Mouse (Mus musculus) layer of hippocampus, postnatal 14 days (tissue): ENCODE measurements around the gene Glra4. TPM values are rescaled to one million over a fixed set of nuclear protein-coding genes. Genes with fewer than 3 reads are reported as not detected.

ENCODE experiments used
- DNase-seq, 2 experiments: peaks; one replicate each; pipeline ENCODE4 v3.0.0; 2021 to 2022; ENCODE audit warnings: low spot score in 2 of 2, mixed read lengths in 1 of 2
- long read RNA-seq, 2 experiments: library from polyadenylated mRNA; stranded (forward); transcript quantifications; one replicate each; pipeline ENCODE4 v2.0.0; 2021
- total RNA-seq, 2 experiments: library from RNA; stranded (reverse); gene quantifications; 2 replicates each; pipeline ENCODE4 v1.2.3; 2021

The Glra4 gene
- not detected for total RNA-seq
- long read RNA-seq, experiment 1, result 0 reads
- long read RNA-seq, experiment 2, result 0 reads

DNA sequence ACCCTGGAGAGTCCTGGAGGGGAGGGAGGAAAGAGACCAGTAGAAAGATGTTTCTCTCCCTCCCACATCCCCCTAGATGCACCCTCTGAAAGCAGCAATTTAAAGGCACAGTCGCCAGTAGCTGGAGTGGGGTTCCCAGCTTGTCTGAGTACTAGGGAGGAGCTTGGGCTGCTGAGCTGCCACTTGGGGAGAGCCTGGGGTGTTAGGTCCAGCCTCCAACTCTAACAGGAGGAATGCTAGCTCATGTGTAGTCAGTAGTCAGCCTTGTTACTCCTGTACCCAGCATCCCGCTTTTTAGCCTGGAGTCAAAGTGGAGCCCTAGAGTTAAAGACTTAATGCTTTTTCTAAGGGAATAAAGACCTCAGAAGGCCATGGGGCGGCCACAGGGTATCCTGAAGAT, at the start of gene Glra4:
Gene Glra4, minus strand, starts transcription at position 101 of the 400 bp plus-strand sequence.
- DNase-seq, result no peak

DNA sequence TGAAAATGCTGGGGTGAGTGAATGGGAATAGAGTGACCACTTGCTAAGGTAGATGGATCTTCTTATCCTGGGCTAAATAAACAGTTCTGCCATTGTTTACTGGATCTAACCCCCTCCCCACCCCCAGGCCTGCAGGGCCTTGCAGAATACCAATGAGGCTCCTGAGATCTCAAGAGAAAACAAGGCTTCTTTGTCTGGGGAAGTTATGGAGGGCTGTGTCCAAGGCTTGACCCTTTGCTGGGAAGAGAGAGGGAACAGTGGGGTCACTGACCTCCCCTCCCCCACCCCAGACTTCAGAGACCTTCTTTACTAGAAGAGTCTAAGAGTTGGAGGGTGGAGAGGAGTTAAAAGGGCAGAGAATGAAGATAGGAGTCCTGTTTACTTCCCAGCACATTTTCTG, 48.7 kb upstream of the Glra4 start:
- no peak for DNase-seq

DNA sequence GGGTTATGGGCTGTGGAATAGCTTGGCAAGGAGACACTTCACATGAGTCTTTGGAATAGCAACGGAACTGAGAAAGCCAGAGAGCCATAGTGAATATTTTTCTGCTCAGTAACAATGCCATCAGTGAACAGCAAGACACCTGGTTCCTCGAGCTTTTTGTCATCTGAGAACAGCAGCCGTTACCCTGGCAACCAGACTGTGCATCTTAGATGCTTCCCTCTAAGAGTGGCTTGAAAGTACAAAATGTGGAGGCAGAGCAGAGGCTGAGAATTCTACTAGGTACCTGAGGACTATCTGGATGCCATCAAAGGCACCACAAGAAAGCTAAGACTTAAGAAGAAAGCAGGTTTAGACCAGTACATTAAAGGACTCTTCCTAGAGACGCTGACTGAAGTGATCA, 45.1 kb upstream of the Glra4 start:
- DNase-seq, result no peak

DNA sequence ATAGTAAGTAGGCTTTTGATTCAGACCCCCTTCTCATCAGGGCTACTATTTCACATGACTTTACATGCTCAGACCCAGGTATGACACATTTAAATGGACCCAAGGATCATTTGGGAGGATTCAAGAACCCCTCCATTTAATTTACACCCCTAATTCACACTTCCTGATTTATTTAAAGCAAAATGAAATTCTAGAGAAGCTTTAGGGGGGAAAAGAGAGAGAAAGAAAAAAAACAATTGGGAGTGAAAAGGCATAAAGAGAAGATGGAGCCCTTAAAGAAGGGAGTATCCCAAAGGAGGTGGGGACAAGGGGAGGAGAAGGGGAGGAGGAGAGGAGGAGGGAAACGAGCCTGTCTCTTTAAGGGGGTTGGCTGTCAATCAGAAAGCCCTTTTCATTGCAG, 42.4 kb upstream of the Glra4 start, which contains the start of gene Plp1:
Gene Plp1, plus strand, starts transcription at position 301 of the 400 bp plus-strand sequence.
- DNase-seq, result no peak

DNA sequence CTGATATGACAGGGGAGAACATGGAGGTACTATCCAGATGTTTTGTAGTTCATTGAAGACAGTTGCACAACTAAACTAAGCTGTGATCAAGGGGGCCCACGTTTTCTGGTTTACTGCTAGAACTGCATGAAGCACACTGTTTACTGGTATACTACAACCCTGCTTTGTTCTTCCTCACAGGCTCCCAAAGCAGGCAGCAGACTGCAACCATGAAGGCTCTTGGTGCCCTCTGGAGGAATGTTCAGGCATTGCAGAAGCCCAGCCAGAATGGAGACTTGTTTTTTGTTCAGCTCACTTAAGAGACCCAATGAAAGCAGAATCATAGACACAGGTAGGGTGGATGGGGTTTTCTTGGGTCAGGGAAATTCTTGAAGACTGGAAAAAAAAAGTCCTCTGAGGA, 40.3 kb upstream of the Glra4 start:
- DNase-seq, result peak; percentile 74 to 78

DNA sequence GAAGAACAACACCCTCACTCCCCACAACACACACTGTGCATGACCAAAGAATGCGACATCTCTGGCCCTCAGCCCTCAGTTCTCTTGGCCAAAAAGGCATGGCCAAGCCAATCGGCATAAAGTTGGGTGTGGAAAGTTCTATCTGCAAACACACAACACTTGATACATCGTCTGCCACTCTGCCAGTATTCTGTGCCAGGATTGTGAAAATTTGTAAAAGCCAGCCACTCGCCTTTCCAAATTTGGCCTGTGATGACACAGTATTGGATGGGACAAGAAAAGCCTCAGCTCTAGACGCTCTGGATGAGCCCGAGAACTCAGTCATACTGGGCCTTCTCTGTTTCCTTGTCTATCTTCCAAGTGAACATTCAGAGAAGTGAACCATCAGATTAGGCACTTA, 39.8 kb upstream of the Glra4 start:
- DNase-seq, result no peak

DNA sequence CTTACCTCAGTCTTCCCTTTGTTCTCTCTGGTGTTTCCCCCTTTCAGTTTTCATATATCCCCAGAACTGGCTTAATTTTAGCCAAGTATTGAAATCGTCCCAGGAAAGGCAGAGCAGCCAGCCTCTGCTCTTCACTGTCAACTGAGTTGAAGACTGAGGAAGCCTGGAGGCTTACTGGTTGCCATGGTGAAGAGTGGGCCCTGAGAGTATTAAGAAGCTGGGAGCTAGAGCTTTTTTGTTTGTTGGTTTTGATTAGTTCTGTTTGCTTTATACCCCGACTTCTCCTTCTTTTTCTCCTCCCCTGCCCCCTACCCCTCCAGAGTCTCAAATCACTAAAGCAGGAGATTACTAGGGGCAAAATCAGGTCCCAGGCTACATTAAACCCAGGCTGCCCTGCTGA, 17.3 kb upstream of the Glra4 start:
- DNase-seq, result no peak

DNA sequence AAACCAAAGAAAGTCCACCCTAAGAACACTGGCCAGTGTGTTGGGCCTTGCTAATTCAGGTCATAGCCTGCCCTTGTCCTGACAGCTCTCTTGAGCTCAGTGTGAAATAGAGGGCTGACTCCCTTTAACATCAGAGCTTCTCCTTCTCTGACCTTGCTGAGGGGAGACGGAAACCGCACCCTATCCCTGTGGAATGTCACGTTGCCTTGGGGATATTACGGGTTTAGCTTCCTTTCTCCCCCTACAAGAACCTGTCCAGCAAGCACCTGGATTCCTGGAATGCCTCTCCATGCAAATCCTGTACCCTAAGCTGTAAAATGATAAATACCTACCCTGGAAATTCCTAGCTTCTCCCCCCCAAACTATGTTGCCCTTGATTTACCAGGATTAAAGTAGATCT, 9.5 kb upstream of the Glra4 start:
- DNase-seq, result no peak

DNA sequence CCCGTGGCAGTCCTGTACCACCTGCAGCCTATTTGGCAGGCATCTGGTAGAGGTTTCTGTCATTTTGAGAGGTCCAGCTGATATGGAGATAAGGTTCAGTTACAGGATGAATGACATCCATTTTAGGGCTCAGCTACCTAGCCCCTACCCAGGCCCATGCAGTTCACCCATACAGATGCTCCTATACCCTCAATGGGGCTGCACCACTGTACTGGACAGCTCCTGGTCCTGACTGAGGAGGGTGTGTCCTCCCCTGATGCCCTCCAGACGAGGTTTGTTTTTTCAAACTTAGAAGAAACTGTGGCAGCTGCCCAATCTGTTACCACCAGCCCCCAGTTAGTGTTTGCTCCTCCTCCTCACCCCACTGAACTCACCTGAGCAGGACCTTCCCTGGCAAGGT, 679 bp downstream of the Glra4 start:
- no peak for DNase-seq

DNA sequence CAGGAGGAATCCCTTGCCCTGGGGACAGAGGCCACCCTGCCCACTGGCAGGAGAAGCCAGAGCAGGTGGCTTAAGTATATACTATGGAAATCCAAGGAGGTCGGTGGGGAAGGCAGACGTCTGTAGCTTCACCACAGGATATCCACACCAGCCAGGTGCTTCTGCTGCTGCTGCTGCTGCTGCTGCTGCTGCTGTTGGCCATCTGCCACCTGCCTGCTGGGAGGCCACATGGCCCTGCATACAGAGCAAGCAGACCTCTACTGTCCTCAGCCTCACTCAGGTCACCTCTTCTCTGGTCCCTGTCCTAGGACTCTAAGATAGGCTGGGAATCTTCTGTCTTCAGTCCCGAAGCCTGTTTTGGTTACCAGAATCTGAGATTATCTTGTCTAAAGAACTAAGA, 1.9 kb downstream of the Glra4 start:
- no peak for DNase-seq

DNA sequence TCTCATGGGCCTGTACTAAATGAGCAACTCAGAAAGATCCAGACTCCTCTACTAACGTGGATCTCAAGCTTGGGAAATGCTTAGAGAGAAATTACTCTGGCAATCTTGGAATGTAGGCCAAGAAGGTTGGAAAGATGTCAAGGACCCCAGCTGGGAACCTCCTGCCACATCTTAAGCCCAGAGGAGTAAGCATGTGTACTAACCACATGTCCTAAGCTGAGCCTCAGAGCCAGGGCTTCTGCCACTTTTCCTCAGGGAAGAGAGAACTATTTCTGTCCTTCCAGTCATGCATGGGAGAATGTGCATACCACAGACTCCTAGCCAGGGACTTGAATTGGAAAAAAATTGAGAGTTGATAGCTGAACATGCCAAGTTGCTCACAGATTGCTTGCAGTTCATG, 6.9 kb downstream of the Glra4 start:
- DNase-seq, result peak in 1 of 2 experiments; percentile 1

DNA sequence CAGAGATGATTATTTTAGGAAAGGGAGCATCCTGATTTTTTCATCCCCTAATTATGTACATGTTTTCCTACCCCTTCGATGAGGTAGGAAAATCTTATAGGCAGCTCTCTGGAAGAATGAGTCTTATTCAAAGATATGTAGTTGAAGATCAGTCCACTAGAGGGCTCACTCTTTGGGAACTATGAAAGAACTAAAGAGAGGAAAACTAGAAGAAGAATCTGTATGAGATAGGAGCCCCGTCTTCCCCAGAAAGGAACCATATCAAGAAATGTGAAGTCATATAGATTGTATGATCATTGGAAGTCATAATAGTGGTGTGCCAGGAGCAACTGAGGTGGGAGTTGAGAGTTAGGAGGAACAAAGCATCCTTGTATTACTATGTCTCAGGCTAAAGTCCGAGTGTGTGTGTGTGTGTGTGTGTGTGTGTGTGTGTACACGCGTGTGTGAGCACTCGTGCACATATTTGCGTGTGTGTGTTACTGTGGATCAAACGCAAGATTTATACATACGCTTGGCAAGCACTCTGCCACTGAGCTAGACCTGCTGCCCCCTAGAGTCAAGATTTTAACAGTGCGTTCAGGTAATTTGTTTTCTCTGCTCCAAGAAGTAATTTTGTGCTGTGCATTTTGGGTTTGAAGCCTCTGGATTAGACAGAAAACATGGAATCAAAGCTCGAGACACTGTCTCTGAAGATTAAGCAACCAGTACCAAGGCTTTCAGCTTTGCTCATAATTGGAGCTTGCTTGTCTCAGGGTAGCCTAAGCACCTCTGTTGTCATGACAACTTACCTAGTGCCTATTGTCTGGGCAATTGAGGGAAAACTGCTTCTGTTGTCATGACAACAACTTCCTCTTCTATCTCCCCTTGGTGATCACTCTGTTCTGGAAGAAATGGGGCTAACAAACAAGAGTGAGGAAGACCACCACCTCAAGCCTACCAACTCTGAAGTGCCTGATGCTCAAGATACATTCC, 18.6 kb downstream of the Glra4 start:
- DNase-seq, result peak in 1 of 2 experiments; percentile 58

DNA sequence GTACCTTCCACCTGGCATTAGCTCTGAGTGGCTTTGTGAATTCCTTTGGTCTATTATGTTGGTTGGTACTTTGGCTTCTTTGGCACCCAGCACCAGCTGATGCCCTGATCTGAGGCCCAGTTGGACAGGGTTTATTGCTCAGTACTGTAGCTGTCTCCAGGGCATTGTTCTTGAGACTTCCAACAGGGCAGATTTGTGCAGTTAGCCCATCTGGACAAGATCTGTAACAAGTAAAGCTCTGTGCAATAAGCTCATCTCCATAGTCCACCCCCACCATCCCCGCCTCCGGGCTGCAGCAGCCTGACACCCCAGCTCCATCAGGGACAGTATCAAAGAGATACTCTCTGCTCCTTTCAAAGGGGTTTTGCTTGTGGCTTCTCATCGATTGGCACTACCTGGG, 24.5 kb downstream of the Glra4 start:
- DNase-seq, result peak in 1 of 2 experiments; percentile 36

DNA sequence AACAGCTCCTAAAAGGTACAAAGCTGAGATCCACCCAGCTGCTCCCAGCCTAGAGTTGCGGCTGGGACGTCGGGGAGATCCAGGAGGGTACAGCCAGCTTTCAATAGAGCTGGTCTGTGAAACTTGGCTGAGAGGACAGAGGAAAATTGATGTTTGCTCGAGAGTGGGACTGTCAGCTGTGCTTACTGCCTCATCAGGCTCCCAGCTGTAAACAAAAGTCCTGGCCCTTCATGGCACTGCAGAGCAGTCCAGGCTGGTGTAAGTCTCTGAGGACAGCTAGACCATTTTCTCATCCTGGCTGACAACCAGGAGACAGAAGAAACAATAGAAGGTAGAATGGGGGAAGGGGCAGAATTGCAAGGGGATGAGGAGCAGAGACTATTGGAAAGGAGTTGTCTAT, 30.6 kb downstream of the Glra4 start:
- no peak for DNase-seq

DNA sequence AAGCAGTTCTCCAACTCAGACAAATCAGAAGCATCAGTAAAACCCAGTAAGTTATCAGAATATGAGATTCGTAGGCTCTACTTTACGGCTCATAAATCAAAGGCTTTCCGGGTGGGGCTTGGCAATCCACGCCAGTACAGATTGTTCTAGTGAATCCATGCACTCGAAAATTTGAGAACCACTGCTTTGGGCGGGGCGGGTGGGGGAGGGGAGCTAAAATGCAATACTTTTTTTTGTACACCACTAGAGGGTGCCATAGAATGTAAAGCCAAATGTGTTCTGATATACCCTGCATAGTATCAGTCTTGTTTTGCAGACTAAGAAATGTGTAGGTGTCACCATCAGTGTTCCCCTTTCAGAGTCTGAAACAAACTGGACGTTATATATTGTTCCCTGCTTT, 35.3 kb downstream of the Glra4 start:
- DNase-seq, result no peak

DNA sequence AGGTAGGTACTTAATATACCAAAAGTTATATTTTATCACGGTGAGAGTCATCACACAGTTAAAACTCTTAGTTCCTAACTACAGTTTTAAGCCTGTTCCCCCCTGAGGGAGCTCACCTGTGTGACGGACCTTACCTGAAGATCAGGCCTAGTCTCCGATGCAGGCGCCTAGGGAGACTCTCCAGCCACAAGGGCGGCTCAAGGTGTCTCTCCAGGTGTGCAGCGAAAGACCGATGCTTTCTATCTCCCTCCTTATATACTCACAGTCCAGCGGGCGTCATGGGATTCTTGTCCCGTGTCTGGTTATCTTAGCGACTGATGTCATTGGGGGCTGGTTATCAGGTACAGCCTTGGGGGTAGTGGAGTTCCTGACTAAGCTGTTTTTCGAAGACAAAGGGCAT, 36.5 kb downstream of the Glra4 start, which contains the start of gene Morf4l2:
Gene Morf4l2, minus strand, starts transcription at position 232 of the 400 bp plus-strand sequence.
- DNase-seq, result no peak

DNA sequence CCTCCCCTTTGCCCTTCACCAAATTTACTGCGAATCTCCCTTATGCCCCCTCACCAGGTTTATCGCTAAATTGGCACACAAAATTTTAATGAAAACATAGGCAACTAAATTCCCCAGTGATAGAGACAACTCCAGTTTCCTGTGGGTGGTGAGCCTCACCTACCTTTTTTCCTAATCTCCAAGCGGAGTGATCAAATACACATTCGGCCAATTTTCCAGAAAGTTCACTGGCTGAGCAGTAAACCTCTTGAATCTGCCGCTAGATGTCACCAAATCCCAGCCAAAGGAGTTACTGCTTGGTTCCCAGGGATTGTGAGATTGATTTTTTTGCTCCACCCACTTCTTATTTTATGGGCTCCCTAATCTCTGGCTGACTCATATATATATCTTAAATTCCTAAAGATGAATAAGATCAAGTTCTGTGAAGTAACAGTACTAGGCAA, 37.3 kb downstream of the Glra4 start:
- peak; percentile 39 to 78 for DNase-seq

DNA sequence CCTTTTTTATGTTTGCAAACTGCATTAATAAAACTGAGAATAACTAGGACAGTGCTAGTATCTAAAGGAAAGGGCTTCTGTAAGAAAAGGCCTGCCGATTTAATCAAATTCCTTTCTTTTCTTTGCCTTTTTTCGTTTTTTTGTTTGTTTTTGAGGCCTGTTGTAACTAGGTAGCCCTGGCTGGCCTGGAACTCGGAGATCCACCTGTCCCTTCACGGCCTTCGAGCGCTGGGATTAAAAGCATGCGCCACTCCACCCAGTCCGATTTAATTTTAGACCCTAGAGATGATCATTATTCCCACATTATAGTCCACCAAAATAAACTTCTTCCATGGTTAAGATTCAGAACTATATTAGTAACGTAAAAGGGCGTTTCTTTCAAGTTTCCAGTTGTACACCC, 37.7 kb downstream of the Glra4 start:
- DNase-seq, result no peak

DNA sequence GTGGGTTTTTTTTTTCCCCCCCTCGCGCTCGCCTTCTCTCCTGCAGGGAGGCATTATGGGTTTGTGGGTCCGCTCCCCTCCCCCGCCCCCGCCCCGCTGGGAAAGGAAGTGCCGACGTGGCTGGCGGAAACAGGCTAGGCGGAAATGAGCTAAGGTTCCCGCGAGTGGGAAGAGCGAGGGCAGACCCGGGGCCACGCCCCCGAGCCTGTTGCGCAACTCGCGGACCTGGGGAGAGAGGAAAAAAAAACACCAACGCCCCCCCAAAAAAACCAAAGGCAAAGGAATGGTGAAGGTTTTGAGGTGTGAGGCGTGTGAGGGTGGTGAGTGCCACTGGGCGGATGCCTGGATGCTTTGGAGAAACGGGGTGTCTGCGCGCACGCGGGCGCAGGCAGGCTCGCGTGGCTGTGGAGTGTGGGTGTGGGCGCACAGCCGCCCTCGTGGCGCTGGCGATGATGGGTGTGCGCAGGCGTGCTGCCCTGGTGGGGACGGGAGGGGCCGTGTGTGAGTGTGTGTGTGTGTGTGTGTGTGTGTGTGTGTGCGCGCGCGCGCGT, 38.2 kb downstream of the Glra4 start:
- peak in 1 of 2 experiments; percentile 74 for DNase-seq

DNA sequence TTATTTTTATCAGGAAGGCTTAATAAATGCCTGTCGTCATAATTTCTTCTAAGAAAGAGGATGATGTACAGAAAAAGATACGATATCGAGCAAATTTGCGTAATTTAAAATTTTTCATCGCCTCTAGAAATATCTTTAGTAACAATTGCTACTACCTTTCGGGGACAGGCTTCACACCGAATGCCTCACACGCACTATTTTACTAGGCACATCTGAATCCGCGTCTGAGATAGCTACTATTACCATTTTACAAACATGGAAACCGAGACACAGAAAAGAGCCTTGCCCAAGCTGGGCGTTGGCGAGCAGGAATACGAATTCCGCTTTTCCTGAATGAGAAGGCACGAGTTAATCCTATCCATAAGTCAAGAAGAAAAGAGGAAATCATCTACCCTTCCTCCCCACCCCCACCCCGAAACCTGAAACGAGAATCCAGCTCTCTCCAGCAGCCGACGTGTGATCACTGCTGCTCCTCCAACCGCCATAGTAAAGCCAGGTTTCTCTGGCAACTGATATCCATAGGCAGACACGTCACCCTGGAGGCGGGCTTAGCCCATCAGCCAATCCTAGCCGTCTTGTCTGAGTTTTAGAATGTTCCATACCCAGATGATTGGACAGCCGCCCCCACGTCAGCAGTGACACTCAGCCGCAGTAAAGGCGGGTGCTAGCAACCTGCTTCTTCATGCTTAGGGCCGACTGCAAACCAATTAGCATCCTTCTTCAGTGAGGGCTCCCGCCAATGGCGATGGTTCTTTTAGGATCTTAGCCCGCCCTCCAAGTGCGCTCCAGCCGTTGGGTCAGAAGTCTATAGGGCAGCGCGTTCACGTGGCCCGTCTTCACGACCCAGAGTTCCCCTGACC, 38.9 kb downstream of the Glra4 start:
- peak; percentile 90 to 96 for DNase-seq

DNA sequence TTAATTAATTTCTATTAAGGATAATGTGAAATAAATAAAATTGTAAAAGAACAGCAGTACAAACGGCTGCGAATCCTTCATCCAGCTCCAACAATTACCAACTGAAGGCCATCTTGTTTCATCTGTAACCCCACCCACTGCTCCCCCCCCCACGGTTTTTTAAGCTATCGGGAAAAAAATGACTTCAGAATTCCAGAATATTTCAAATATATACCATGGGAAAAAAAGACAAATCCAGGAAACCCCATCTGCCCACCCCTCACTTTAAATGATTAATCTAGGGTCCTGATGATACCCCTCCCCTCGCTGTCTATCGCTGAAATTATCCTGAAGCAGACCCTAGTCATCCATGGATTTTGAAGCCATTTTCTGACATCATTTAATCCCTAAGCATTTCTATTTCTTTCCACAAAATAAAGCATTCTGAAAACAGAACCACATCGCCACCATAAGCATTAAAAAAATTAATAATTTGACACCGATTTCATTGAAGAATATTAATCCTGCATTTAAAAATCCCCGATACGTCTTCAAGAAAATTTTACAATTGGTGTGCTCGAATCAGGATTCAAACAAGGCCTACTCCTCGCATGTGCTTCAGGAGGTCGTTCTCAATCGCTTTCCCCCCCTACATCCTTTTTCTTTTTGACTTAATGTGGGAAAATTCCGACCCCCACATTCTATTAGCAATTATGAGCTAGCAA, 39.7 kb downstream of the Glra4 start:
- no peak for DNase-seq
